Mouse (Mus musculus) erythroblast, adult 5-6 weeks (primary cell): Measurements from ENCODE around the gene Has3. TPM values are rescaled to one million over a fixed set of nuclear protein-coding genes. Genes with fewer than 3 reads are reported as not detected.
"Not testable (repeated sequence)": the region's sequence is repeated elsewhere in the genome, so short reads cannot be mapped to it uniquely, and the experiment has no call there.

Experiments used
- ATAC-seq: replicated peaks from 2 replicates; pipeline ENCODE4 v1.8.0; 2016; ENCODE audit warnings: moderate number of reproducible peaks, mild to moderate bottlenecking, moderate TSS enrichment, inconsistent platforms; ENCODE audit not compliant: poor library complexity, low FRiP score, severe bottlenecking
- total RNA-seq, 2 experiments: library from RNA; stranded (forward) in 1 of 2; stranded (reverse) in 1 of 2; fragments of 150-400 nt in 1 of 2; fragments of 200-764, 138-1000 nt in 1 of 2; gene quantifications; 2 replicates each; pipeline versions ENCODE4 v1.2.3 to v1.2.4; 2015 to 2017; ENCODE audit warnings: low replicate concordance in 2 of 2

The Has3 gene
- total RNA-seq, 2 experiments from 2014 or later, result not detected

- no peak for ATAC-seq
Observed at GRCm38 (mm10) chr8:106927247-106927646, 57.2 kb downstream of the Has3 start.

GRCm38 (mm10) chr8:106928182-106928581 is 58.1 kb downstream of the Has3 start:
- not testable (repeated sequence) for ATAC-seq

- ATAC-seq, result no peak
Observed at GRCm38 (mm10) chr8:106929155-106929913, 59.3 kb downstream of the Has3 start.

GRCm38 (mm10) chr8:106929921-106930320 is 59.9 kb downstream of the Has3 start:
- no peak for ATAC-seq

- no peak for ATAC-seq
Observed at GRCm38 (mm10) chr8:106932376-106933065, 62.5 kb downstream of the Has3 start.

GRCm38 (mm10) chr8:106933506-106934143 is 63.6 kb downstream of the Has3 start:
- no peak for ATAC-seq

Other genes starting within 250 kb of the Has3 start
- gene Tango6, start 187.2 kb upstream of the Has3 start, total RNA-seq (2015; ENCODE audit: low replicate concordance), result 0.84 and 3.5 TPM in 2 replicates
- gene Tango6, start 187.2 kb upstream of the Has3 start, total RNA-seq (2017; ENCODE audit: low replicate concordance), result 0.42 and 2.0 TPM in 2 replicates
- 12.7 and 22.6 TPM in 2 replicates for gene Utp4, start 23.4 kb downstream of the Has3 start, total RNA-seq (2015; ENCODE audit: low replicate concordance)
- 5.4 and 9.1 TPM in 2 replicates for gene Utp4, start 23.4 kb downstream of the Has3 start, total RNA-seq (2017; ENCODE audit: low replicate concordance)
- 2.1 and 4.2 TPM in 2 replicates for gene Sntb2, start 65.5 kb downstream of the Has3 start, total RNA-seq (2015; ENCODE audit: low replicate concordance)
- gene Sntb2, start 65.5 kb downstream of the Has3 start, total RNA-seq (2017; ENCODE audit: low replicate concordance), result 1.7 and 2.9 TPM in 2 replicates
- gene Vps4a, start 161.0 kb downstream of the Has3 start, total RNA-seq (2015; ENCODE audit: low replicate concordance), result 10.2 and 12.1 TPM in 2 replicates
- 9.1 and 10.7 TPM in 2 replicates for gene Vps4a, start 161.0 kb downstream of the Has3 start, total RNA-seq (2017; ENCODE audit: low replicate concordance)
- 4.4 and 7.9 TPM in 2 replicates for gene Pdf, start 178.4 kb downstream of the Has3 start, total RNA-seq (2015; ENCODE audit: low replicate concordance)
- 9.3 and 10.7 TPM in 2 replicates for gene Pdf, start 178.4 kb downstream of the Has3 start, total RNA-seq (2017; ENCODE audit: low replicate concordance)
- gene Cog8, start 186.4 kb downstream of the Has3 start, total RNA-seq (2015; ENCODE audit: low replicate concordance), result 4.2 and 10.7 TPM in 2 replicates
- 3.6 and 8.9 TPM in 2 replicates for gene Cog8, start 186.4 kb downstream of the Has3 start, total RNA-seq (2017; ENCODE audit: low replicate concordance)
- gene Nip7, start 186.6 kb downstream of the Has3 start, total RNA-seq (2015; ENCODE audit: low replicate concordance), result 19.4 and 22.5 TPM in 2 replicates
- gene Nip7, start 186.6 kb downstream of the Has3 start, total RNA-seq (2017; ENCODE audit: low replicate concordance), result 5.0 and 8.9 TPM in 2 replicates
- not detected in 2 replicates for gene Tmed6, start 195.4 kb downstream of the Has3 start, total RNA-seq (2015; ENCODE audit: low replicate concordance)
- not detected in 2 replicates for gene Tmed6, start 195.4 kb downstream of the Has3 start, total RNA-seq (2017; ENCODE audit: low replicate concordance)
- gene Terf2, start 226.3 kb downstream of the Has3 start, total RNA-seq (2015; ENCODE audit: low replicate concordance), result 9.2 and 14.2 TPM in 2 replicates
- 12.9 and 15.5 TPM in 2 replicates for gene Terf2, start 226.3 kb downstream of the Has3 start, total RNA-seq (2017; ENCODE audit: low replicate concordance)